In the genomic region with DNA sequence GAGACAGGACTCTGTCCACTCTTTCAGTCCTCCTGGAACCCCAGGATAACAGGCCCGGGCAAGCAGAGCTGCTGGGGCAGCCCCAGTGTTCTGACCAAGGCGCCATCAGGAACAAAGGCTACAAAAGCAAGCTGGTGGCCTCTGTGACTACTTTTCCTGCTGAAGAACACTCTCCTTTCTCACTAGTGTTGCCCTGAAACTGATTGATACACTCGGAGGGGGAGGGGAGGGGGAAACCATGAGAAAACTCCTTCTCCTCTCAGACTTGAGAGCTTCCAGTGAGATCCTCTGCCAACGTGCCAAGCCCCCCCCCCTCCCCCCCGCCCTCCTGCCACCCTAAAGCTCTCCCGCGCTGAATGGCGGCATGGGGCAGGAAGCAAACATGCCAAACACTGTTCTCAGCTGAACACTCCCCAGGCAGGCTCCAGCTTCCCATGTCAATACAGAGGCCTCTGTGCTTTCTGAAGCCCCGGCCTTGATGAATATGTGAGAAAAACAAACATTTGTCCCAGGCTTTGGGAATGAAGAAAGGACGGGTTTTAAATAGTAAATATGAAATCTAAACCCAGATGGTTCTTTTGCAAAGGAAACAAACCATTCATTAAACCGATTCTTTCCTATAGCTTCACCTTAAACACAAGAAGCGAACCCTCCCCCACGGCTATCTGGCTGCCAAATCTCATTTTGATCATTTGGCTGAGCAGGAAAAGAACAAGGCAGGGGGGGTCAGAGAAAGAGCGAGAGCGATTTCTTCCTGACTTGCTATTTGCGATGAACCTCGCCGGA, we compare ENCODE assay signal across 9 mouse cellular contexts.
A peak's percentile ranks its signal among the peaks of the same experiment; 100 is the strongest.
DNase-seq lines count a peak whose midpoint lies in the region; ATAC-seq and TF ChIP-seq lines count a peak whose summit lies in the region.
"Had no signal": no experiment of that assay in that cellular context is flagged by ENCODE, and none has a peak within 500 bp of the region (broad histone marks: within the 10 kb centered on the region; RNA-seq: fewer than 3 reads in every experiment).

No protein-coding gene starts in this region.

- H3K4me3 ChIP-seq in cortical plate, adult 2 months (ENCODE audit: insufficient read depth, low read length) = no peak overlapping the region
- no peak overlapping the region for H3K4me3 ChIP-seq in forebrain, embryonic 16.5 days (replicated peaks; ENCODE audit: low read length)
- H3K4me3 ChIP-seq in neural tube, embryonic 13.5 days = no peak overlapping the region
- H3K4me3 ChIP-seq: limb, embryonic 15.5 days had no signal

- H3K36me3 ChIP-seq in forebrain, embryonic 16.5 days (ENCODE audit: control insufficient read depth, insufficient read depth) = no peaks in the 10 kb centered on the region
- no peaks in the 10 kb centered on the region for H3K36me3 ChIP-seq in neural tube, embryonic 13.5 days
- H3K36me3 ChIP-seq: limb, embryonic 15.5 days had no signal

- no peak for TF ChIP-seq POLR2A in cortical plate, adult 2 months (IDR thresholded peaks at IDR 0.05; ENCODE audit: extremely low read depth, insufficient read depth, low read length)

- peak; percentile 43 for DNase-seq in layer of hippocampus, adult 9-11 months
- no peak for DNase-seq in layer of hippocampus, postnatal 36 days
- no peak for DNase-seq in liver
- no peak for DNase-seq in urinary bladder, postnatal 25 days (ENCODE audit: low spot score)
- DNase-seq: spleen, adult 18-20 months had no signal

- no peaks in the 10 kb centered on the region for H3K27me3 ChIP-seq in forebrain, embryonic 16.5 days (replicated peaks; ENCODE audit: control insufficient read depth, insufficient read depth, low read length)
- H3K27me3 ChIP-seq in neural tube, embryonic 13.5 days = no peaks in the 10 kb centered on the region
- H3K27me3 ChIP-seq: limb, embryonic 15.5 days had no signal

- peak overlapping the region; percentile 48; the same call in 1 of the 2 replicates for H3K27ac ChIP-seq in cortical plate, adult 2 months (ENCODE audit: insufficient read depth, low read length)
- peak overlapping the region; percentile 75 for H3K27ac ChIP-seq in forebrain, embryonic 16.5 days (ENCODE audit: low read length)
- peak overlapping the region; percentile 83 for H3K27ac ChIP-seq in neural tube, embryonic 13.5 days (replicated peaks)
- H3K27ac ChIP-seq: limb, embryonic 15.5 days had no signal

- peaks cover 2% of the 10 kb centered on the region for H3K4me1 ChIP-seq in cortical plate, adult 2 months (ENCODE audit: control insufficient read depth, insufficient read depth, low read length)
- H3K4me1 ChIP-seq in forebrain, embryonic 16.5 days (replicated peaks; ENCODE audit: control insufficient read depth, insufficient read depth, low read length) = peaks cover 37% of the 10 kb centered on the region
- H3K4me1 ChIP-seq in neural tube, embryonic 13.5 days (replicated peaks) = peaks cover 45% of the 10 kb centered on the region

- no peak for TF ChIP-seq CTCF in cortical plate, adult 2 months (IDR thresholded peaks at IDR 0.05; ENCODE audit: extremely low read depth, insufficient read depth, low read length)

- peak overlapping the region; percentile 25 for H3K4me2 ChIP-seq in forebrain, embryonic 16.5 days (ENCODE audit: low read length)
- H3K4me2 ChIP-seq in neural tube, embryonic 13.5 days = 0 out of 2 replicates have a peak overlapping the region, but pooled peaks have one; percentile 4
- H3K4me2 ChIP-seq: limb, embryonic 15.5 days had no signal

- H3K9ac ChIP-seq in forebrain, embryonic 16.5 days (replicated peaks; ENCODE audit: low read depth, low read length) = no peak overlapping the region
- peak overlapping the region; percentile 47 for H3K9ac ChIP-seq in neural tube, embryonic 13.5 days
- H3K9ac ChIP-seq: limb, embryonic 15.5 days had no signal

- H3K9me3 ChIP-seq in forebrain, embryonic 16.5 days (ENCODE audit: control insufficient read depth, low read length) = no peaks in the 10 kb centered on the region
- H3K9me3 ChIP-seq in neural tube, embryonic 13.5 days = peaks cover 7% of the 10 kb centered on the region; the same call in 1 of the 2 replicates
- H3K9me3 ChIP-seq: limb, embryonic 15.5 days had no signal

- WGBS in forebrain, embryonic 16.5 days = 3% methylated on average over 17 of the region's 18 CpGs
- WGBS in neural tube, embryonic 13.5 days = 24% methylated on average over 18 of the region's 18 CpGs

- ATAC-seq in forebrain, embryonic 16.5 days = peak; percentile 96
- peak; percentile 90 for ATAC-seq in neural tube, embryonic 13.5 days (ENCODE audit: low read depth)
